Mouse (Mus musculus): ENCODE measurements around the gene Rhebl1. TPM values are rescaled to one million over a fixed set of nuclear protein-coding genes. Genes with fewer than 3 reads are reported as not detected.

The Rhebl1 gene
- total and polyA plus RNA-seq, 2 experiments, result 0.37 to 1.8 TPM

- no peaks in the 10 kb centered on the region for H3K36me3 ChIP-seq (ENCODE audit: control insufficient read depth, insufficient read depth, low read length)
- WGBS, result 2% methylated on average over 51 of the region's 51 CpGs
- H3K9ac ChIP-seq (ENCODE audit: low read depth, low read length), result peak overlapping the region; percentile 95
- peak overlapping the region; percentile 87 for H3K4me3 ChIP-seq (ENCODE audit: insufficient read depth, low read depth, low read length)
- H3K4me1 ChIP-seq (ENCODE audit: control insufficient read depth, insufficient read depth, low read length), result peaks cover 25% of the 10 kb centered on the region
- H3K79me2 ChIP-seq (ENCODE audit: control insufficient read depth, insufficient read depth, low read length), result peaks cover 39% of the 10 kb centered on the region
- DNase-seq (ENCODE audit: extremely low read depth, low read depth, low spot score), result peak; percentile 84
- peak; percentile 55; the same call in 1 of the 2 replicates for TF ChIP-seq POLR2A (IDR thresholded peaks at IDR 0.05; ENCODE audit: extremely low read depth, insufficient read depth, low read length)
- TF ChIP-seq CTCF (IDR thresholded peaks at IDR 0.05; ENCODE audit: low read depth, low read length), result no peak
- H3K27ac ChIP-seq (replicated peaks; ENCODE audit: insufficient read depth, low read depth, low read length), result peak overlapping the region; percentile 98
- no peaks in the 10 kb centered on the region for H3K27me3 ChIP-seq (ENCODE audit: control insufficient read depth, insufficient read depth, low read length)
Observed at GRCm38 (mm10) chr15:98871916-98872888, 22.1 kb downstream of the Rhebl1 start.

- H3K4me3 ChIP-seq (ENCODE audit: insufficient read depth, low read depth, low read length), result peak within 1 kb of the TSS; percentile 87
- no peaks in the 10 kb centered on the region for H3K27me3 ChIP-seq (ENCODE audit: control insufficient read depth, insufficient read depth, low read length)
- DNase-seq (ENCODE audit: extremely low read depth, low read depth, low spot score), result no peak
- no peak for TF ChIP-seq CTCF (IDR thresholded peaks at IDR 0.05; ENCODE audit: low read depth, low read length)
- TF ChIP-seq POLR2A (IDR thresholded peaks at IDR 0.05; ENCODE audit: extremely low read depth, insufficient read depth, low read length), result no peak
- peaks cover 39% of the 10 kb centered on the region for H3K79me2 ChIP-seq (ENCODE audit: control insufficient read depth, insufficient read depth, low read length)
- H3K27ac ChIP-seq (replicated peaks; ENCODE audit: insufficient read depth, low read depth, low read length), result peak within 1 kb of the TSS; percentile 98
- H3K9ac ChIP-seq (ENCODE audit: low read depth, low read length), result peak within 1 kb of the TSS; percentile 95
- H3K4me1 ChIP-seq (ENCODE audit: control insufficient read depth, insufficient read depth, low read length), result peaks cover 27% of the 10 kb centered on the region
- H3K36me3 ChIP-seq (ENCODE audit: control insufficient read depth, insufficient read depth, low read length), result peaks cover 3% of the 10 kb centered on the region
- WGBS, result under 1% methylated on average over 88 of the region's 94 CpGs
Observed at GRCm38 (mm10) chr15:98871070-98871915, 23.0 kb downstream of the Rhebl1 start, which contains the start of gene Kmt2d. Gene Kmt2d, minus strand, starts transcription at chr15:98871204.

GRCm38 (mm10) chr15:98870179-98871069 is 23.9 kb downstream of the Rhebl1 start:
- WGBS, result under 1% methylated on average over 16 of the region's 16 CpGs
- peak; percentile 76 for DNase-seq (ENCODE audit: extremely low read depth, low read depth, low spot score)

GRCm38 (mm10) chr15:98869342-98870178 is 24.8 kb downstream of the Rhebl1 start:
- Histone ChIP-seq H3K9ac (ENCODE audit: low read depth, low read length) (peak overlapping the region; percentile 95), H3K4me3 (ENCODE audit: insufficient read depth, low read depth, low read length) (peak overlapping the region; percentile 87), H3K4me1 (ENCODE audit: control insufficient read depth, insufficient read depth, low read length) (peaks cover 27% of the 10 kb centered on the region), H3K79me2 (ENCODE audit: control insufficient read depth, insufficient read depth, low read length) (peaks cover 46% of the 10 kb centered on the region), H3K27ac (replicated peaks; ENCODE audit: insufficient read depth, low read depth, low read length) (0 out of 2 replicates have a peak overlapping the region, but pooled peaks have one; percentile 20), H3K36me3 (ENCODE audit: control insufficient read depth, insufficient read depth, low read length) (peaks cover 17% of the 10 kb centered on the region), H3K27me3 (ENCODE audit: control insufficient read depth, insufficient read depth, low read length) (no peaks in the 10 kb centered on the region)
- no peak for DNase-seq (ENCODE audit: extremely low read depth, low read depth, low spot score)
- no peak for TF ChIP-seq POLR2A (IDR thresholded peaks at IDR 0.05; ENCODE audit: extremely low read depth, insufficient read depth, low read length)
- WGBS, result 7% methylated on average over 8 of the region's 8 CpGs

More at GRCm38 (mm10) chr15:98870179-98871069, 23.9 kb downstream of the Rhebl1 start:
- Histone ChIP-seq H3K4me3 (ENCODE audit: insufficient read depth, low read depth, low read length) (peak overlapping the region; percentile 87), H3K27me3 (ENCODE audit: control insufficient read depth, insufficient read depth, low read length) (no peaks in the 10 kb centered on the region), H3K27ac (replicated peaks; ENCODE audit: insufficient read depth, low read depth, low read length) (peak overlapping the region; percentile 98), H3K9ac (ENCODE audit: low read depth, low read length) (peak overlapping the region; percentile 95), H3K36me3 (ENCODE audit: control insufficient read depth, insufficient read depth, low read length) (peaks cover 11% of the 10 kb centered on the region), H3K79me2 (ENCODE audit: control insufficient read depth, insufficient read depth, low read length) (peaks cover 46% of the 10 kb centered on the region), H3K4me1 (ENCODE audit: control insufficient read depth, insufficient read depth, low read length) (peaks cover 27% of the 10 kb centered on the region)
- TF ChIP-seq POLR2A (IDR thresholded peaks at IDR 0.05; ENCODE audit: extremely low read depth, insufficient read depth, low read length), result peak; percentile 74
- TF ChIP-seq CTCF (IDR thresholded peaks at IDR 0.05; ENCODE audit: low read depth, low read length), result no peak

Measured in liver, adult 2 months (tissue).